Mouse (Mus musculus) heart, adult 2 months (tissue): Measurements from ENCODE around the gene Rpl27. TPM values are rescaled to one million over a fixed set of nuclear protein-coding genes. Genes with fewer than 3 reads are reported as not detected.

Experiments used
- DNase-seq, 2 experiments: peaks; one replicate each; pipeline ENCODE4 v3.0.0; 2021
- H3K27ac ChIP-seq: fragments of 200-600 bp; 2 replicates; pipeline ENCODE4 v1.8.1; 2022
- H3K27me3 ChIP-seq: fragments of 200-500 bp; 2 replicates; pipeline ENCODE4 v1.6.1; 2012; ENCODE audit warnings: mild to moderate bottlenecking, low read length, inconsistent platforms, mixed read lengths; ENCODE audit not compliant: control insufficient read depth, insufficient read depth
- H3K36me3 ChIP-seq: fragments of 200-500 bp; 2 replicates; pipeline ENCODE4 v1.6.1; 2012; ENCODE audit warnings: low read length, inconsistent platforms; ENCODE audit not compliant: control insufficient read depth, insufficient read depth
- H3K4me1 ChIP-seq: fragments of 200-500 bp; 2 replicates; pipeline ENCODE4 v1.6.1; 2011; ENCODE audit warnings: low read length; ENCODE audit not compliant: control insufficient read depth, insufficient read depth
- H3K4me3 ChIP-seq: fragments of 200-600 bp; 2 replicates; pipeline ENCODE4 v1.8.1; 2022
- H3K79me2 ChIP-seq: fragments of 200-500 bp; replicated peaks from 2 replicates; pipeline ENCODE4 v1.6.1; 2012; ENCODE audit warnings: mild to moderate bottlenecking, inconsistent platforms, low read length, moderate library complexity, mixed read lengths; ENCODE audit not compliant: control insufficient read depth, insufficient read depth
- H3K9ac ChIP-seq: fragments of 200-500 bp; 2 replicates; pipeline ENCODE4 v1.6.1; 2012; ENCODE audit warnings: low read depth, mild to moderate bottlenecking, control low read depth, inconsistent platforms, low read length, mixed read lengths
- CTCF ChIP-seq: fragments of 200-600 bp; IDR thresholded peaks from 2 replicates; pipeline ENCODE4 v1.8.1; 2022; ENCODE audit warnings: antibody characterized with exemption, mild to moderate bottlenecking, moderate library complexity
- EP300 ChIP-seq: fragments of 200-500 bp; IDR thresholded peaks from 2 replicates; pipeline ENCODE4 v1.6.1; 2011; ENCODE audit warnings: low read depth, low read length, control low read depth; ENCODE audit not compliant: insufficient read depth
- POLR2A ChIP-seq: fragments of 200-500 bp; IDR thresholded peaks from 2 replicates; pipeline ENCODE4 v1.6.1; 2011; ENCODE audit warnings: mild to moderate bottlenecking, low read depth, low read length, control low read depth; ENCODE audit not compliant: insufficient read depth
- WGBS: fragments of 180-500 bp; shearing (Covaris S2); methylation state at CpG from one replicate; pipeline ENCODE4 v1.1.7; 2018; 5-methylcytosine and 5-hydroxymethylcytosine counted together
- intact Hi-C: fragments of 180-260 bp; cut with DNase I; formaldehyde crosslinking; loops from one replicate; pipeline ENCODE4 v1.15.1; 2025
- polyA plus RNA-seq: library from polyadenylated mRNA; depleted of rRNA; stranded (reverse); fragments of >200 nt; gene quantifications from 2 replicates; pipeline ENCODE4 v1.2.3, GENCODE M21; 2012
- total RNA-seq, 2 experiments: library from RNA; stranded (reverse); gene quantifications; 2 replicates each; pipeline ENCODE4 v1.2.3; 2021

Rpl27 gene
- total and polyA plus RNA-seq, 3 experiments: 38.3 to 242 (median 48.4) TPM

DNA sequence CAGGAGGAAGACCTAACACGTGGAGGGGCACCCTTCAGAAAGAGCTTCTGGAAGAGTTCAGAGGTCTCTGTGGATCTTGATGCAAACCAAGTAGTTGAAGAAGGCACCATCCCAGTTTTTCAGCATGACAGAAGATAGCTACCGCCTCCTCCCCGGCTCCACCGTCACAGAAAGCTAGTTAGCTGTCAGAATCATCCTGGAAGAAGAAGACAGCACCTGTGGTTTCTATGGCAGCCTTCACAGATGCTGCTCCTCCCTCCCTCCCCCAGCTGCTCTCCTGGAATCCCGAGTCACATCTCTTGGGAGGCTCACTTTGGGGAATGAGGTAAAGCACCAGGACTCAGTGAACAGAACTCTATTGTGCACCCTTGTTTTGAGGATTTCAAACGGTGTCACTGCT is 23.1 kb upstream of the Rpl27 start:
- Histone ChIP-seq H3K79me2 (no peaks in the 10 kb centered on the region), H3K27me3 (no peaks in the 10 kb centered on the region), H3K4me3 (no peak overlapping the region), H3K27ac (no peak overlapping the region), H3K36me3 (no peaks in the 10 kb centered on the region), H3K9ac (no peak overlapping the region), H3K4me1 (peaks cover 4% of the 10 kb centered on the region; the same call in 1 of the 2 replicates)
- no peak for TF ChIP-seq CTCF
- no peak for TF ChIP-seq EP300
- no peak for TF ChIP-seq POLR2A
- WGBS: 58% methylated on average over 6 of the region's 6 CpGs
- DNase-seq: no peak
- intact Hi-C loops: no loop called here

DNA sequence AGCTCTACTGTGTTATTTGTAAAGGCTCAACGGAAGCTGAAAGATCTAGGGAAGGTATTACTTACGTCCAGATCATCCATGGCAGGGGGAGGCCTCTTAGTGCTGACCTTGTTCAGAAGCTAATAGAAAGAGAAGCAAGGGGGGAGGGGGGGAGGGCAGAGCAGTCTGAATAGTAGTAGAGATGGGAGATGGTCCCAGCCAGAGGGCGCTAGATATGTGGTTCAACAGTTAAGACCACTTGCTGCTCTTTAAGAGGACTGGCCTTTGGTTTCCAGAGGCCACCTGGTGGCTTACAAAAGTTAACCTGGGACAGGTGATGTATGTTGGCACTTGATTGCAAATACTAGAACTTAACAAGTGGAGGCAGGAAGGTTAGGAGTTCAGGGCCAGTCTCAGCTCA is 22.5 kb upstream of the Rpl27 start:
- Histone ChIP-seq H3K4me1 (peaks cover 6% of the 10 kb centered on the region; the same call in 1 of the 2 replicates), H3K36me3 (no peaks in the 10 kb centered on the region), H3K27ac (no peak overlapping the region), H3K27me3 (no peaks in the 10 kb centered on the region), H3K4me3 (no peak overlapping the region), H3K79me2 (no peaks in the 10 kb centered on the region), H3K9ac (no peak overlapping the region)
- DNase-seq: no peak
- TF ChIP-seq EP300 (no peak), CTCF (peak; percentile 26; the same call in 1 of the 2 replicates)
- intact Hi-C loops: no loop called here
- 47% methylated on average over 3 of the region's 3 CpGs for WGBS

GRCm38 (mm10) chr11:101420148-101420547 is 21.9 kb upstream of the Rpl27 start:
- Histone ChIP-seq H3K27me3 (no peaks in the 10 kb centered on the region), H3K79me2 (0 out of 2 replicates have a peak, but pooled peaks cover 1% of the 10 kb centered on the region), H3K9ac (no peak overlapping the region), H3K4me3 (no peak overlapping the region), H3K4me1 (peaks cover 6% of the 10 kb centered on the region; the same call in 1 of the 2 replicates), H3K36me3 (no peaks in the 10 kb centered on the region), H3K27ac (no peak overlapping the region)
- TF ChIP-seq EP300 (no peak), CTCF (no peak), POLR2A (no peak)
- no peak for DNase-seq
- intact Hi-C loops: no loop called here
- 78% methylated on average over 5 of the region's 5 CpGs for whole genome bisulfite sequencing

GRCm38 (mm10) chr11:101424105-101424851 is 17.8 kb upstream of the Rpl27 start, which contains the start of gene Gm27029:
Gene Gm27029 (minus strand): TSS chr11:101424796.
- H3K36me3 ChIP-seq: peaks cover 4% of the 10 kb centered on the region; the same call in 1 of the 2 replicates
- WGBS: 1% methylated on average over 23 of the region's 23 CpGs
- H3K9ac ChIP-seq: peak within 1 kb of the TSS; percentile 91
- TF ChIP-seq POLR2A (peak; percentile 60; the same call in 1 of the 2 replicates), EP300 (peak; percentile 48; the same call in 1 of the 2 replicates), CTCF (no peak)
- peak within 1 kb of the TSS; percentile 95 for H3K4me3 ChIP-seq
- DNase-seq: peak; percentile 32 to 56
- intact Hi-C loops: no loop called here
- H3K4me1 ChIP-seq: peaks cover 8% of the 10 kb centered on the region
- no peaks in the 10 kb centered on the region for H3K27me3 ChIP-seq
- H3K27ac ChIP-seq: peak within 1 kb of the TSS; percentile 91
- H3K79me2 ChIP-seq: 0 out of 2 replicates have a peak, but pooled peaks cover 1% of the 10 kb centered on the region

DNA sequence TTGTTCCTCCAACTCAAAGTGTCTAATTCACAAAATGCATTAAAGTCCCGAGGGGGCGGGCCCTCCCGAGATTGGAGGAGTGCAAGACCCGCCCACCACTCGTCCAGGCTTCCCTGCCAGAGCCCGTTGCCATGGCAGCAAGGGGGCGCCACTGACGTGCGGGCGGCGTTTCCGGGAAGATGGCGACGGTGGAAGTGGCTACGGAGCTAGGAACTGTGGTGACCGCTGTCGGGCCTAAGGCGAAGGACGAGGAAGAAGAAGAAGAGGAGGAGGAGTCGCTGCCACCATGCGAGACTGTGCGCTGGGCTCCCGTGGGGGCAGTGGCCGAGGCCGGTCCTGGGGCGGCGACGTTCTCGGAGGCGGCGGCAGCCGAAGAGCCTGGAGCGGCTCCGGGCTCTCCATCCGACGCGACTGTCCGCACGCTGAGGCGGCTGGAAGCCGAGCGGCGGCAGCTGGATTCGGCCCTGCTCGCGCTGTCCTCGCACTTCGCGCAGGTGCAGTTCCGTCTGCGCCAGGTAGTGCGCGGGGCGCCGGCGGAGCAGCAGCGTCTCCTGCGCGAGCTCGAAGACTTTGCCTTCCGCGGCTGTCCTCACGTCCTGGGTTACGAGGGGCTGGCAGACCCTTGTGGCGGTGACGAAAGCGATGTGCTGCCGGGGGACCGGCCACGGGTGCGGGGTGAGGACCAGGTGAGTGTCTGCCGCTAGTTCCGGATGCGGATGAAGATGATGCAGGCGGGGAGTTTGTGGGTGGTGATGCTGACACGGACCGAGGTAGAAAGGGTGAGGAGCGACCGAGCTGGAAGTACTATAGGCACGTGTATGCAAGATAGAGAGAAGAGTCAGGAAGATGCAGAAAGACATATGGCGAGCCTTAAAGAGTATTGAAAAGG is 16.9 kb upstream of the Rpl27 start, which contains the start of the genes Rundc1 and Ptges3l:
TSS of gene Rundc1 (plus strand) at position 161 of the 889 bp plus-strand sequence.
TSS of gene Ptges3l (minus strand) at position 409 of the 889 bp plus-strand sequence.
- H3K36me3 ChIP-seq: peaks cover 4% of the 10 kb centered on the region; the same call in 1 of the 2 replicates
- WGBS: under 1% methylated on average over 81 of the region's 81 CpGs
- no peaks in the 10 kb centered on the region for H3K27me3 ChIP-seq
- TF ChIP-seq EP300 (no peak), CTCF (peak; percentile 39), POLR2A (peak; percentile 81)
- peak; percentile 98 to 99 for DNase-seq
- 0 out of 2 replicates have a peak, but pooled peaks cover 1% of the 10 kb centered on the region for H3K79me2 ChIP-seq
- H3K4me1 ChIP-seq: peaks cover 8% of the 10 kb centered on the region
- H3K9ac ChIP-seq: peak within 1 kb of the TSS; percentile 91
- peak within 1 kb of the TSS; percentile 95 for H3K4me3 ChIP-seq
- intact Hi-C loops: no loop called here
- H3K27ac ChIP-seq: peak within 1 kb of the TSS; percentile 91
